Mouse (Mus musculus): ENCODE measurements around the gene Ntn4.

The Ntn4 gene

DNA sequence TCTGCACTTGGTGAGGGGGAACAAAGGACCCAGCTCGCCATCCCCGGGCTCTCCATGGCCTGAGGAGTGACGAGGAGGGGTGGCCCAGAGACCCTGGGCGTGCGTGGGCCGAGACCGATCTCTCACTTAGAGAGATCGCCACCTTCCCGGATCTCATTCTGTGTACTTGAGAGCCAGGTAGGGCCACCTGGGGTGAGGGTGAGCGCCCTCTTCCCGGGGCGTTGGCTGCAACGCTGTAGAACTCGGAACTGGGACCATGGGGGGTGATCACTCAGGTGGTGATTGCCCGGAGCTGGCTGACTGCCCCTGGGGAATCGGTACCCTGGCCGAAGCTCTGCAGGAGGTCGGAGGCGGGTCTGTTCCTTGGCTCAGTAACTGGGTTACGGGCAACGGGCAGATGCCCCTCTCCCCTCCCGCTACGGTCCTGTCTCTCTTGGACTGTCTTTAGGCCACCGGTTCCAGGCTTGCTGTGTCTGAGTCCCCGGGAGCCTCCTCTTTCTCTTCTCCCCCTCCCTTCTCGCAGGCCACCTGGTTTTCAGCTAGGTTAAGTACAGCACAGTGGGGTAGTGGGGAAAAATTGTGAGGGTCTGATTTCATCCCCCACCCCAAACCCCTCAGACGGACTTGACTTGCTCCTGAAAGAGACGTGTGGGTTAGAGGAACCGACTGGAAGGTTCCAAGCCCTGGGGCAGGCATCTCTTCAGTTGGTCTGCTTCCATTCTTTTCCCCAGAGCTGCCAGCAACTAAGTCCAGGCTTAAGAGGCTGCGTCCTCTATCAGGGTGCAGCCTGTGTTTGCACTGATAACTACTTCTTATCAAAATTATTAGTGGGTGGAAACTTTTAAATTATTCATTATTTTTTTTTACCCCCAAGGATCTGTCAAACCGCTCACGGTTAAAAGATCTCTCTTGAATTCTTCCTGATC, 1.6 kb downstream of the Ntn4 start:
- DNase-seq (ENCODE audit: low spot score) = no peak

DNA sequence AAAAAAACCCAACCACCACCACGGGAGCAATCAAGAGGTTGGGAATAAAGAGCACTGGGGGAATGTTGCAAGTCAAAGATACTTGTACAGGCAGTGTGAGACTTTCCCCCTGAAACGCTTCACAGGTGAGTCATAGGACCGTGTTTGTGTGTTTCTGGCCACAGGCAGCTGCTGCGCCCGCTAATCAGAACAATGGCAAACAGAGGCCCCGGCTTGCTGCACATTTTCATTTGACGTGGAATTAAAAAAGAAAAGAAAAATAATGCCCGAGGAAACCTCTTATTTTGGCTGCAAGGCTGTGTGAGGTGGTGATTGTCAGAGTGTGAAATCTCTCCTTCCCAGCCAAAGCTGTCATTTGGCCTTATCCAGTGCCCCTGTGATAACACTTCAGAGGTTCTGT, 2.4 kb downstream of the Ntn4 start:
- DNase-seq (ENCODE audit: low spot score) = no peak

DNA sequence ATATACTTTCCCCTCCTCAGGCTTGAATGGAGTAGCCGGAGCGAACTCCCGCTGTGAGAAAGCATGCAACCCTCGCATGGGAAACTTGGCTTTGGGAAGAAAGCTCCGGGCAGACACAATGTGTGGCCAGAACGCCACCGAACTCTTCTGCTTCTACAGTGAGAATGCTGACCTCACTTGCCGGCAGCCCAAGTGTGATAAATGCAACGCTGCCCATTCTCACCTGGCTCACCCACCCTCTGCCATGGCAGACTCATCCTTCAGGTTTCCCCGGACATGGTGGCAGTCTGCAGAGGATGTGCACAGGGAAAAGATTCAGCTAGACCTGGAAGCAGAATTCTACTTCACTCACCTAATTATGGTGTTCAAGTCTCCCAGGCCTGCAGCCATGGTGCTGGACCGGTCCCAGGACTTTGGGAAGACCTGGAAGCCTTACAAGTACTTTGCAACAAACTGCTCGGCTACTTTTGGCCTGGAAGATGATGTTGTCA, 4.0 kb downstream of the Ntn4 start:
- no peak for DNase-seq (ENCODE audit: low spot score)

DNA sequence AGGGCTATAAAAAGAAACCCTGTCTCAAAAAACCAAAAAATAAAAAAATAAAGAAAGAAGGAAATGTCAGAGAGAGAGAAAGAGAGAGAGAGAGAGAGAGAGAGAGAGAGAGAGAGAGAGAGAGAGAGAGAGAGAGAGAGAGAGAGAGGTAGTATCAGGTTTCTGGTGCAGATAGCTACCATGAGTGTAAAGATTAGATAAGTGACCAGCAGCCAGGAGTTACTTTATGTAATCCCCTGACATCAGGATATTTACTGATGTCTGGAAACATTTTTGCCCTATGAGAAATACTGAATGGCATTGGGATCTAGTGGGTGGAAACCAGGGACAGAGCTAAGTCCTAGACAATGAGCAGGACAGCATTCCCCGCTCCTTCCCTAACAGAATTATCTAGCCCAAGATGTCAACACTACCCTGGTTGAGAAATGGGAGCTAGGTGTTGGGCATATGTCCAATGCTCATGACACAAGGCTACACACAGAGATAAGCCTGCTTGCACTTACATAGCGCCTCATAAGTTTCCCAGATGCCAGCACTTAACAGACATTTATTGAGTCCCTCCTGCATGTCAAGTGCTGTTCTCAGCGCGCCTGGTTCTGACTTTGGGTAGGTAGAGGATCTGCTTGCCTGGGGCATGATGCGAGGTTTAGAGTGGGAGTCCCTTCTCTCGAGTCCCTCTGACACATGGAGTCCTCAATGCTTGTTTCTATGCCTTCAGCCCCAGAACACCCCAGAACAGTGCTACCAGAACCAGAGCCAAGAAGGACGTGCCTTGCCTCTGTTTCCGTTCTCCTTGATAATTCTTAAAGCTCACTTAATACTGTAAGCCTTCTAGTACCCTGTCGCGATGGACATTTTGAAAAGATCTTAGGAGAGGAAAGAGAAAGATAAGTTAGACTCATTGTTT, 7.4 kb downstream of the Ntn4 start:
- DNase-seq (ENCODE audit: low spot score) = no peak

DNA sequence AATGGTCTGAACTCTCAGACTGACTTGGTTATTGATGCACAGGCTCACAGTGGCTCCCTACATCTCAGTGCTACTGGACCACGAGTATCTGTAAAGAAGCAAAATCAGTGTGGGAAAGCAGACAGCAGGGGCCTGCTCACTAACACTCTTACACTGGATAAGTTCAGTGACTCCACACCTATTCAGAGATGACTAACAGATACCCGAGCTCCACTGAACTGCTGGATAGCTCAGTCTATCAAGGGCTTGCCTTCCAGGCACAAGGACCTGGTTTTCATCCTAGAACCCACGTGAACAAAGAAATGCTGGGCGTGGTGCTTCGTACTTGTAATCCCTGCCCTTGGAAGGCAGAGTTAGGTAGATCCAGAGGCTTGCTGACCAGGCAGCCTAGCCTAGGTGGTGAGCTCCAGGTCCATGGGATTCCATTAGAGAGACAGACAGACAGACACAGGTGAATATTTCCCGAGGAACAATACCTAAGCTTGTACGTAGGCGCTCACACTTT, 8.2 kb downstream of the Ntn4 start:
- DNase-seq (ENCODE audit: low spot score) = no peak

DNA sequence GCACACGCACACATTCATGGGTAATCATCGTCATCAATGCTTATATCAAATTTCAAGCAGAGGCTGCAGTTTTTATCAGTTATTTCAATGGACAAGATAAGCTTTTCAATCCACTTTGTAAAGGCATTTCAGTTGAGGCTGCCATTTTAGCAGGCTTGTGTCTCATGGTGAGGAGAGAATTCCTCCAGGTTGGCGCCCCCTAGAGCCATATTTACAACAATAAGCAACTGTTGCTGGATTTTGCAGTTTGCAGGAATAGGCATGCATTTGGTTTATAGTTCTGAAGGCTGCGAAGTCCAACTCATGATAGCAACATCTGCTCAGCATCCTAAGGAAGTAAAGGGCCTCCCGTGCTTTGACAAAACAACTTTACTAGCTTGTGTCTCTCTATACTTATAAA, 8.6 kb downstream of the Ntn4 start:
- no peak for DNase-seq (ENCODE audit: low spot score)

DNA sequence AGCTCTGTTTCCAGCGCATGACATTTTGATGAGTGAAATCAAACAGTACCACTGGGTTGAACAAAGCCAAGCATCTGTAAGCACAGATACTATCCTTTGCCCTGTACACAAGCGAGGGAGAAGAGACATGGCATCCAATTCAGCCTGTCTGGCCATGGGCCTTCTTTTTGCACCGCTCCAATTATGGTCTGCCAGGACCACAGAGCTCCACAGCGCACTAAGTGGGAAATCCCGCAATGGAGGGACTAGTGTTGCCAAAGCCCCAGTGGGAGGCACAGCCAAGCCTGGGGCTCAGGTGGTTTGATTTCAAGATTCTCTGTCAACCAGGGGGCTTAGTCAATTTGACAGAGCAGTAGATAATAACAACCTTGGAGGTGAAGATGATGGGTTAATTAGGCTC, 9.1 kb downstream of the Ntn4 start:
- no peak for DNase-seq (ENCODE audit: low spot score)

DNA sequence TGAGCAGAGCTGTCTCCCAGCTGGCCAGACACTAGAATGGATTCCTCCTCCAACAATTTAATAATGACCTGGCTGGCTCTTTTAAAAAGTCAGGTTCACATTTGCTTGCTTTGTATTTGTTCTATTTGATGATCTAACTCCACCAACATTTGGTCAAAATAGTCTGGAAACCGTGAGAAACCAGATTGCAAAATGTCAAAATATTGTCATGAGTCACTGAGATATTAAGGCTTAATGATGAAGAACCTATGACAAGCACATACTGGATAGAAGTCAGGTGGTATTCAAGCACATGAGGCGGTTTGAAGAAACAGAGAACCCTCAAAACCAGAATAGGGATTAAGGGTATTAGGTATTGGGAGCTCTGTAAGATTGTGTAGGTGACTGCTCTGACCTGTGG, 12.8 kb downstream of the Ntn4 start:
- DNase-seq (ENCODE audit: low spot score) = no peak

DNA sequence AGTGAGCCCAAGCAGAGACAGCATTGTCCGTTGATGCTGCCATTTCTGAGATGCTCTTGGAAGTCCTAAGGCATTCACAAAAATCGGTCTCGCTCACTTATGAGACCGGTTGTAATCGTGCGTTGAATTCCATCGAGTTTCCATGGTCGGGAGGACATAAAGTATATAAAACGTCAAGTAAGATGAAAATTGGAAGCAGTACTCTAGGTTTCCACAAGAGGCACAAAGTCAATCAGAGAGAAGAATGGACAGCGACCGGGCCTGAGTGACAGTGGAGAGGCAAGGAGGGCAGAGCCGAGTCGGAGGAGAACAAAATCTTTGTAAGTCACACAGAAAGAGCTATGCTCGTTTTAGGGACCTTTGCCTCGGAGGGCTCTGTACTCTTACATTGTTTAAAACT, 14.9 kb downstream of the Ntn4 start:
- no peak for DNase-seq (ENCODE audit: low spot score)

DNA sequence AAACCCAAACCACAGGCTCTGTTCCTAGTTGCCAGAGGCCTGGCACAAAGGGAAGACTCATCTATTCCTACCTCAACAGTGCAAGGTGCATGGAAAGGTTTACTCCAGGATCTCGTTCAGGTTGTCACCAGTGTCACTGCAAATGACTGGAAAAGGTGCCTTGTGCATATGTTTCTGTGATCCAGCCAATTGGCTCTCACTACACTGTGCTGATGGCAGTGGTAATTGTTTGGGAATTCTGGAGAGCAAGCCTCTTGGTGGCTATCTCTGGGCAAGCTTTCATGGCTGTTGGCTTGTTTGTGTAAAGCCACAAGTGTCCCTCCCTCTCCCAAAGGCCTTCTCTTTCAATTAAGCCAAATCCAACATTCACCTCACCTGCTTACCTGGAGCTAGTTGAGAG, 19.3 kb downstream of the Ntn4 start:
- DNase-seq (ENCODE audit: low spot score) = no peak

DNA sequence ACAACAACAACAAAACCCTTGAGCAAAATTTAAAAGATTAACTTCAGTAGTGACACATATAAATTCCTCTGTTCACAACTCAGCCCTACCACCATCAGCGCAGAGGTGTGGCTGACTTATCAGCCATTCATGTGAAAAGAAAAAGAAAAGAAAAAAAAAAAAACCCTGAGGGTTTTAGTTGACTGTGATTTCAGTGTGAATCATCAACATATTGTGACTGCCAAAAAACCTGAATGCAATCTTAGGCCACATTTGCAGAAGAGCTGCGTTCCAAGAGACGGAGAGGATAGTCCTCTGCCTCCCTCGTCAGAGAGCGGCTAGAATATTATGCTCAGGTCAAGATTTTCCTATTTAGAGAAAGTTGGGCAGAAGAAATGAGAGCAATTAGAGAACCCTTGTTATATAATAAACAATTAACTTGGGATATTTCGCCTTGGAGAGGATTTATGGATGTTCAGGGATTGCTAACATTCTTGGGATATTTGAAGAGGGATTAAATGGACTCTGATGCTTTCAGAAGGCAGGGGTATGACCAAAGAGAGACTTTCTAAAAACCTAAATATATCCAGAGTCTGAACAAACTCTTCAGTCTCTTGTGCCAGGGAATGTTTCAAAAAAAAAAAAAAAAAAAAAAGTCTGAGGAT, 21.0 kb downstream of the Ntn4 start:
- no peak for DNase-seq (ENCODE audit: low spot score)

DNA sequence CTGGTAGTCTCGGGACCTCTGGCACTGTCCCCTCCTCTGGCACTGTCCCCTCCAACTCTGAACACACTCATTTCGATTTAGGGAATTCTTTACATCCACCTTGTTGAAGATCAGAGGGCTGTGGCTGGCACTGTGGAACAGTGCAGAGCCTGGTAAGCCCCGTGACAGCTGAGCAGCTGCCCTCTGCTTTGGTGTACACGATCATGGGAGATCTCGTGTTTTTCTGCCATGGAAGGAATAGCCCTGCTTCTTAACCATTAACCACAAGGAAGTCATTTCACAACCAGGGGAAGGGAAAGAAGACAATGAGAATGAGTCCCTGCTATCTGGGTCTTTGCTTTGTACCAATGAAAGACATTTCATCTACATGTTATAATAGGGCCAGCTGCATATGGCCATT, 21.5 kb downstream of the Ntn4 start:
- DNase-seq (ENCODE audit: low spot score) = no peak

DNA sequence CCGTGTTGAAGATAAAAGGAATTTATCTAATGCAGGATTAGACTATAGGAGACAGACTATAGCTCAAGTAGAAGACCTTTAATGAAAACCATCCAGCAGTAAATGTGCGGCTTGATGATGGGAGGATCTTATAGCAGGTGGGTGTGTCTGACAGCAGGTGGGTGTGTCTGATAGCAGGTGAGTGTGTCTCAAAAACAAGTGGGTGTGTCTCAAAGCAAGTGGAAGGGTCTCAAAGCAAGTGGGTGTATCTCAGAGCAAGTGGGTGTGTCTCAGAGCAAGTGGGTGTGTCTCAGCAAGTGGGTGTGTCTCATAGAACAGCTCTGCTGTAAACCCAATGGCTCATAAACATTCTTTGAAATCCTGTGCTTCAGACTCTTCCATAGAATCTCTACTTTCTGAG, 25.7 kb downstream of the Ntn4 start:
- no peak for DNase-seq (ENCODE audit: low spot score)

DNA sequence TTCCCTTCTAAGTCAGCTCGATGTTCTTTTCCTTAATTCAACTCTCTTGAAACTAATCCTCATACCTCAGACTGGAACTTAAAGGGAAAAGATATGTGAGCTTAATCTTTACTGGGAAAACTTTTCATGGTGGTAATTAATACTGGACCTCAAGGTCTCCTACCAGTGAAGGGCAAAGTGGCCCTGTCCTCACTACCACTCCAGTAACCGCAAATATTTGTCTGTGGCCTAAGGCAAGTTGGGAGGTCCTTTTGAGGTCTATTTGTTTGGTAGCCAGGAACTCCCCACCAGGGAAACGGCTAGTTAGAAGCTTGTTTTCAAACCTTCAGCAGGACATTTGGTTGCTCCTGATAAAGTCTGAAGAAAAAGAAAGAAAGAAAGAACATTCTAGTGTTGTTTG, 26.5 kb downstream of the Ntn4 start:
- DNase-seq (ENCODE audit: low spot score) = no peak

DNA sequence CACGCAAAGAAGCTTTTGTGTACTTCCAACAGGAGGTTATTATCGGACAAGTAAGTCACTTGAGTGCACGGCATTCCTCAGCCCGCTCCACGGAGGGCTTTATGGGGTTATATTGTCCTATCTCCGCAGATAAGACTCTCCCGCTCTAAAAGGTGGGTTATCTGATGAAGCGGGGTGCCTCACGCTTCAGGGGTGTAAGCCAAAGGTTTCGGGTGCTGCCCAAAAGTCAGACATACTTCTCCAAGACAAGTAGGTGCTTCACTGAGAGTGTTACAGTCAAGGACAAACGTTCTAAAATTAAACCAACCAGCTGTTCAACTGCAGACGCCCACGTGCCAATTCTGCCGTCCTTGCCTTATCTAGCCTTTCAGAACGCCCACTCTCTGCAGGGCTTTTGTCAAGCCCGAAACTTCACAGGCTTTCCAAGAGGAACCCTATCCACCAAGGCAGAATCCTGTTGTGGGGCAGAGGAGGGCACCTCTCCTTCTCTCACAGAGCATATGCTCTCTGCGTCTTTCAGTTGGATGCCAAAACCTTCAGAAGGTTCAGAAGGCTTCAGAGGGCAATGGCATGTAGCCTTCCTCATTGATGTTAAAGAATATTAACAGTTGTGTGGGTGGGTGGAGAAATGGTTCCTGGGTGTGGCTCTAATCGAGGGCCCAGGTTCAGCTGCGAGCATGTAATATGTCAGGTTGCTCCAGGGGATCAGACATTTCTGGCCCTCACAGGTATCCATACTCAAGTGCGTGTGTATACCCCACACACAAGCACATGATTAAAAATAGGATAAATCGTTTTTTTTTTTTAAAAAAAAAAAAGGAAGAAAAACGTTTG, 32.4 kb downstream of the Ntn4 start:
- no peak for DNase-seq (ENCODE audit: low spot score)

DNA sequence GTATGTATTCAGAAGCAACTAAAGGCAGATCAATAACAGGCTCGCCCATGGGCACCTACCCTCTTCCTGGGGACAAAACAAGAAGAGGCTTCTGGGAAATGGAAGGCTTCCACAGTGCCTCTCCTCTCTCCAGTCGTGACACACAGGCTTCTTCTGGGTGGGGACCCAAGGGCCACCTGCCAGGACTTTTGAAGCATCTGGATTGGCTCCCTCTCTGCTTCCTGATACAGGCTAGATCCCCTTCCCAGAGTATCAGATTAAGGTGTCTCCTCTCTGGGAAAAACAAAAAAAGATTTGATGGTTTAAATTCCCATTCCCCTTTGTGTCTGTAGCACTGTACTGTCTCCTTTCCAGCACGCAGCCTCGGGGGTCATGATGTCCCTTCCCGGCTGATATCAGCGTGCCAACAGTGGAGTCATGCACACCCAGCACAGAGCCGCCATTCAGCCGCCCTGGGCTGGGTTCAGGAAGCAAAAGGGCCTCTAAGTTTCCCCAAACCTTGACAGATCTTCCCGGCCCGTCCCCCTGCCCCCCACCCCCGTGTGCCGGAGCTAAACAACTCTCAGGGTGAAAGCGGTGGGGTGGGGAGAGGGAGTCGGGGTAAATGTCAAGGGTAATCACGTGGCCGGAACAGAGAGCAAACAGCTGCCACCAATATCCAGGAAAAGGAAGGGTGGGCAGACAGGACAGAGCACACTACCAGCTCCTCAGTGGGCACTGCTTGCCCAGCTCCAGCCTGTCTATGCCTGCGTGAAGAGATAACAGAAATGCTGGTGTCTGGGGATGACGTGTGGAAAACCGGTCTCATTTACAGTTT, 38.9 kb downstream of the Ntn4 start:
- DNase-seq (ENCODE audit: low spot score) = no peak

DNA sequence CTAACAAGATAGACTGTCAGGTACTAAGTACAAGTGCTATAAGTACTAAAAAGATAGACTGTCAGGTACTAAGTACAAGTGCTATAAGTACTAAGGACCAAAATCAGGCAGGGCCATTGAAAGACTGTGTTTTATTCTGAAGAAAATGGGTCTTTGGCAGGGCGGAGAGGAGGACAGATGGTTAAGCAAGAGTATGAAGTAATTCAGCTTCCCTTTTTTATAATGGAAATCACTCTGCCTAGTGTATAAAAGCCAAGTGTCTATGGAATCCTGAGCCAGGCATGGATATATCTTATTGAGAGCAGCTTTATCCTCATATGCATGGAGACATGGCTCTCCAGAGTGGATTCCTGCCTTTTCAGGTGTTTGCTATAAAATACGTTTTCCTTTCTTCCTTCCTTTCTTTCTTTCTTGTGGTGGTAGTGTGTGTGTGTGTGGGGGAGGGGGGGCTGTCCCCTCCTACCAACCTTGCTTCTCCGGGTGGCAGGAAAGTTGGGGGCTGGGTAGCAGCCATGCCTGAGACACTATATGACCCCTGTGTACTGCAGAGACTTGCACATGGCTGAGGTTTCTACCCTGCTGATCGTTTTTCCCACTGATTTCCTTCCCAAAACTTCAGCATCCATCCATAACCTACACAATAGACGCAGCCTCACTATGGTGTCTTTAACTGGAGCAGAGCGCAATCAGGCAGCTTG, 40.3 kb downstream of the Ntn4 start:
- DNase-seq (ENCODE audit: low spot score) = no peak

DNA sequence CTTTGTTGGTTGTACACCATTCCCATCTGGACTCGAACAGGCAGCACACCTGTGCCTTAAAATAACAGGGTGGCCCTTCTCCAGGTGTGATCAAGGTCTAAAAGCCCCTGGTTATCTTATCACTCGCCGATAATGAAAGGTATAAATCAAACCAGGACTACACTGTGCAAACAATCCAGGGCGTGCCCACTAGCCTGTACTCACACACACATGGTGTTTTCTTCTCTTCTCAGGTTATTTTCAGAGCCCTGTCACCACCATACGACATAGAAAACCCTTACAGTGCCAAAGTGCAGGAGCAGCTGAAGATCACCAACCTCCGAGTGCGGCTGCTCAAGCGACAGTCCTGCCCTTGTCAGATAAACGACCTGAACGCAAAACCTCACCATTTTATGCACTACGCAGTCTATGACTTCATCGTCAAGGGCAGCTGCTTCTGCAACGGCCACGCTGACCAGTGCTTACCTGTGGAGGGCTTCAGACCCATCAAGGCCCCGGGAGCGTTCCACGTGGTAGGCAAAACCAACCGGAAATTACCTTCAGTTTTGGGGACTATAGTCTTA, 41.8 kb downstream of the Ntn4 start:
- DNase-seq (ENCODE audit: low spot score) = no peak

DNA sequence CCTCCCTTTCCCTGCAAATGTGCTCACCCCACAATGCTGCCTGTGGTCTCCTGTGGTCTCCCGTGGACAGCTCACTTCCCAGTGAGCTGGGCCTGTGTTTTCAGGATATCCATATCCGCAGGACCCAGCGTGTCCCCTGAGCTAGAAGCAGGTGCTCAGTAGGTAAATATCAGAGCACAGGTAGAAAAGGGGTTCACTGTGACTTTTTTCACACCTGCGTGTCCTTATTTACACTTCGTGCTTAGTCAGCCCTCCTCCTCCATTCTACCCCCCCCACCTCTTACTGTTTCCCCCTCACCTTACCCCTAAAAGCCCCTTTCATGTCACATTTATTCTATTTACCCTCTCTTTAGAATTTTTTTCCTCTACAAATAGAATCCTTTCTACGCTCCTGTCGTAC, 42.7 kb downstream of the Ntn4 start:
- no peak for DNase-seq (ENCODE audit: low spot score)

DNA sequence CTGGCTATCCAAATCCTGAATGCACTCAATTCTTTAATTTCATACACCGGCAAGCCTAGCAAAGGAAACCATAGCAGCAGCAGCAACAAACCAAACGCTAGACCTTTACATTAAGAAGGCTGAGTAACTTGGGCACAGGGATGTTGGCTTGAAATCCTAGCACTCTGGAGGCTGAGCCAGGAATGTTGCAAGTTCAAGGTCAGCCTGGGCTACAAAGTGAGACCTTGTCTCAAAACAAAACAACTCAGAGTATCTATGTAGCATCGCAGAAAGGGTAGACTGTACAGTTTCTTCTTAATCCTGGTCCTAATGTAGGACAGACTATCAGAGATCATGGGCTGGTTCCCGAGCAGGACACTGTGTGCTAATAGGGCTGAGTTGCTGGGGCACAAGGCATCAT, 43.4 kb downstream of the Ntn4 start:
- no peak for DNase-seq (ENCODE audit: low spot score)
